26 mouse cellular contexts compared by ENCODE assay signal in genomic region chr16:85035815-85036214, GRCm38 (mm10).
DNase-seq lines count a peak whose midpoint lies in the region; ATAC-seq and TF ChIP-seq lines count a peak whose summit lies in the region.
"Had no signal": no experiment of that assay in that cellular context is flagged by ENCODE, and none has a peak within 500 bp of the region (broad histone marks: within the 10 kb centered on the region; RNA-seq: fewer than 3 reads in every experiment).

No protein-coding gene starts in this region.

- no peaks in the 10 kb centered on the region for H3K27me3 ChIP-seq in forebrain, embryonic 13.5 days
- no peaks in the 10 kb centered on the region for H3K27me3 ChIP-seq in forebrain, embryonic 10.5 days (ENCODE audit: poor library complexity, severe bottlenecking)
- H3K27me3 ChIP-seq in hindbrain, postnatal 0 days (ENCODE audit: insufficient read depth, low read length), result no peaks in the 10 kb centered on the region
- H3K27me3 ChIP-seq in hindbrain, embryonic 13.5 days, result no peaks in the 10 kb centered on the region
- H3K27me3 ChIP-seq in neural tube, embryonic 13.5 days, result no peaks in the 10 kb centered on the region
- H3K27me3 ChIP-seq: embryonic facial prominence, embryonic 13.5 days; liver, embryonic 15.5 days had no signal

- no peak overlapping the region for H3K27ac ChIP-seq in forebrain, embryonic 13.5 days
- H3K27ac ChIP-seq in forebrain, embryonic 10.5 days, result no peak overlapping the region
- no peak overlapping the region for H3K27ac ChIP-seq in hindbrain, postnatal 0 days
- no peak overlapping the region; the same call in 1 of the 2 replicates for H3K27ac ChIP-seq in hindbrain, embryonic 13.5 days
- peak overlapping the region; percentile 49 for H3K27ac ChIP-seq in neural tube, embryonic 13.5 days (replicated peaks)
- H3K27ac ChIP-seq: embryonic facial prominence, embryonic 13.5 days; hindbrain, embryonic 10.5 days; liver, embryonic 15.5 days had no signal

- peaks cover 26% of the 10 kb centered on the region for H3K36me3 ChIP-seq in forebrain, embryonic 13.5 days (ENCODE audit: poor library complexity, severe bottlenecking)
- peaks cover 56% of the 10 kb centered on the region for H3K36me3 ChIP-seq in forebrain, embryonic 10.5 days (replicated peaks)
- no peaks in the 10 kb centered on the region; the same call in 1 of the 2 replicates for H3K36me3 ChIP-seq in hindbrain, postnatal 0 days (ENCODE audit: insufficient read depth, low read length)
- peaks cover 12% of the 10 kb centered on the region for H3K36me3 ChIP-seq in hindbrain, embryonic 13.5 days
- peaks cover 18% of the 10 kb centered on the region for H3K36me3 ChIP-seq in neural tube, embryonic 13.5 days
- H3K36me3 ChIP-seq: G1E; liver, embryonic 15.5 days had no signal

- H3K9ac ChIP-seq in forebrain, embryonic 13.5 days, result no peak overlapping the region
- no peak overlapping the region for H3K9ac ChIP-seq in hindbrain, postnatal 0 days (replicated peaks; ENCODE audit: low read length)
- H3K9ac ChIP-seq in hindbrain, embryonic 13.5 days, result no peak overlapping the region
- H3K9ac ChIP-seq in neural tube, embryonic 13.5 days, result no peak overlapping the region
- H3K9ac ChIP-seq: embryonic facial prominence, embryonic 13.5 days; liver, embryonic 15.5 days; lung, embryonic 14.5 days had no signal

- H3K4me1 ChIP-seq in forebrain, embryonic 13.5 days, result no peaks in the 10 kb centered on the region; the same call in 1 of the 2 replicates
- 0 out of 2 replicates have a peak, but pooled peaks cover 2% of the 10 kb centered on the region for H3K4me1 ChIP-seq in forebrain, embryonic 10.5 days
- no peaks in the 10 kb centered on the region for H3K4me1 ChIP-seq in hindbrain, postnatal 0 days (ENCODE audit: insufficient read depth, low read length)
- peaks cover 20% of the 10 kb centered on the region for H3K4me1 ChIP-seq in hindbrain, embryonic 13.5 days (replicated peaks)
- H3K4me1 ChIP-seq in neural tube, embryonic 13.5 days (replicated peaks), result peaks cover 36% of the 10 kb centered on the region
- H3K4me1 ChIP-seq: embryonic facial prominence, embryonic 13.5 days; hindbrain, embryonic 10.5 days; liver, embryonic 15.5 days had no signal

- H3K4me2 ChIP-seq in forebrain, embryonic 13.5 days, result no peak overlapping the region
- no peak overlapping the region for H3K4me2 ChIP-seq in hindbrain, postnatal 0 days (ENCODE audit: low read depth, low read length)
- no peak overlapping the region for H3K4me2 ChIP-seq in hindbrain, embryonic 13.5 days
- H3K4me2 ChIP-seq in neural tube, embryonic 13.5 days, result no peak overlapping the region
- H3K4me2 ChIP-seq: embryonic facial prominence, embryonic 13.5 days; liver, embryonic 15.5 days; lung, embryonic 14.5 days had no signal

- no peaks in the 10 kb centered on the region for H3K9me3 ChIP-seq in forebrain, embryonic 13.5 days (replicated peaks)
- H3K9me3 ChIP-seq in forebrain, embryonic 10.5 days, result no peaks in the 10 kb centered on the region
- H3K9me3 ChIP-seq in hindbrain, postnatal 0 days (ENCODE audit: low read length), result no peaks in the 10 kb centered on the region
- H3K9me3 ChIP-seq in hindbrain, embryonic 13.5 days, result no peaks in the 10 kb centered on the region
- H3K9me3 ChIP-seq in neural tube, embryonic 13.5 days, result no peaks in the 10 kb centered on the region
- H3K9me3 ChIP-seq: embryonic facial prominence, embryonic 13.5 days; hindbrain, embryonic 10.5 days; liver, embryonic 15.5 days had no signal

- no peak for DNase-seq in forebrain, embryonic 10.5 days (ENCODE audit: extremely low spot score, low spot score)
- no peak for DNase-seq in hindbrain, postnatal 0 days (ENCODE audit: low spot score)
- DNase-seq in R1 (ENCODE audit: low read depth, low spot score), result peak; percentile 20
- no peak for DNase-seq in ovary, postnatal 36 days (ENCODE audit: low spot score)
- DNase-seq: adrenal gland, postnatal 10 days; cerebellum, adult 11-12 months; cerebellum, adult 9-11 months; embryo, embryonic 11 days; heart, postnatal 14 days; kidney, adult 9 months; kidney, postnatal 14 days; liver; lung, embryonic 14.5 days; lung, postnatal 14 days; right cerebral cortex, postnatal 25 days; thymus, postnatal 14 days had no signal

- ATAC-seq in forebrain, embryonic 13.5 days, result 0 out of 2 replicates have a peak, but pooled peaks have one; percentile 36
- ATAC-seq in hindbrain, postnatal 0 days, result peak; percentile 13; the same call in 1 of the 2 replicates
- no peak for ATAC-seq in hindbrain, embryonic 13.5 days (ENCODE audit: low FRiP score)
- no peak for ATAC-seq in neural tube, embryonic 13.5 days (ENCODE audit: low read depth)
- ATAC-seq: forebrain, embryonic 16.5 days; intestine, postnatal 0 days had no signal

- no peak for TF ChIP-seq CTCF in hindbrain, postnatal 0 days (IDR thresholded peaks at IDR 0.05; ENCODE audit: low read depth)

- 86% methylated on average over 5 of the region's 5 CpGs for WGBS in forebrain, embryonic 13.5 days
- WGBS in forebrain, embryonic 10.5 days, result 89% methylated on average over 5 of the region's 5 CpGs
- WGBS in hindbrain, postnatal 0 days, result 73% methylated on average over 5 of the region's 5 CpGs
- 83% methylated on average over 5 of the region's 5 CpGs for WGBS in hindbrain, embryonic 13.5 days
- WGBS in neural tube, embryonic 13.5 days, result 73% methylated on average over 5 of the region's 5 CpGs

- H3K4me3 ChIP-seq in forebrain, embryonic 13.5 days, result no peak overlapping the region
- no peak overlapping the region for H3K4me3 ChIP-seq in forebrain, embryonic 10.5 days
- H3K4me3 ChIP-seq in hindbrain, postnatal 0 days (ENCODE audit: low read length), result no peak overlapping the region
- no peak overlapping the region for H3K4me3 ChIP-seq in hindbrain, embryonic 13.5 days
- no peak overlapping the region for H3K4me3 ChIP-seq in neural tube, embryonic 13.5 days
- H3K4me3 ChIP-seq: embryonic facial prominence, embryonic 13.5 days; erythroblast, embryonic 14.5 days; hindbrain, embryonic 10.5 days; liver, embryonic 15.5 days had no signal

Comparison
In these comparisons a context has a peak if more than half of its experiments do, and no peak if none do; other contexts are left out.
1. ATAC-seq: peak in forebrain, embryonic 13.5 days (single experiment) and hindbrain, postnatal 0 days (single experiment); none in hindbrain, embryonic 13.5 days (single experiment) and neural tube, embryonic 13.5 days (single experiment).